Mouse (Mus musculus) heart, embryonic 16.5 days (tissue): ENCODE data around the gene Wnk4. TPM values are rescaled to one million over a fixed set of nuclear protein-coding genes. Genes with fewer than 3 reads are reported as not detected.
A peak's percentile ranks its signal among the peaks of the same experiment; 100 is the strongest.

ENCODE experiments used
- ATAC-seq: fragments of 200-750 bp; cut with Nextera tagmentation; replicated peaks from 2 replicates; pipeline ENCODE4 v1.8.0; 2017; ENCODE audit warnings: moderate number of reproducible peaks; ENCODE audit not compliant: insufficient read depth, low FRiP score; ENCODE audit errors: extremely low read depth
- H3K27ac ChIP-seq: fragments of 300-500 bp; sonication (generic); 2 replicates; pipeline ENCODE4 v1.5.1; 2014; ENCODE audit warnings: mild to moderate bottlenecking, low read length, control low read depth, moderate library complexity
- H3K27me3 ChIP-seq: fragments of 300-500 bp; sonication (generic); 2 replicates; pipeline ENCODE4 v1.6.1; 2014; ENCODE audit warnings: low read length, mixed read lengths; ENCODE audit not compliant: control insufficient read depth, insufficient read depth
- H3K36me3 ChIP-seq: fragments of 300-500 bp; sonication (generic); 2 replicates; pipeline ENCODE4 v1.6.1; 2014; ENCODE audit not compliant: control insufficient read depth, insufficient read depth
- H3K4me1 ChIP-seq: fragments of 300-500 bp; sonication (generic); 2 replicates; pipeline ENCODE4 v1.6.1; 2014; ENCODE audit warnings: low read length, mixed read lengths; ENCODE audit not compliant: control insufficient read depth, insufficient read depth
- H3K4me2 ChIP-seq: fragments of 300-500 bp; sonication (generic); 2 replicates; pipeline ENCODE4 v1.6.1; 2014; ENCODE audit warnings: low read depth, mild to moderate bottlenecking, control low read depth, low read length
- H3K4me3 ChIP-seq: fragments of 300-500 bp; sonication (generic); 2 replicates; pipeline ENCODE4 v1.5.1; 2014; ENCODE audit warnings: mild to moderate bottlenecking, control low read depth, low read length
- H3K9ac ChIP-seq: fragments of 300-500 bp; sonication (generic); 2 replicates; pipeline ENCODE4 v1.6.1; 2014; ENCODE audit warnings: low read length, control low read depth
- H3K9me3 ChIP-seq: fragments of 300-500 bp; sonication (generic); replicated peaks from 2 replicates; pipeline ENCODE4 v1.6.1; 2016; ENCODE audit warnings: low read length; ENCODE audit not compliant: control insufficient read depth
- WGBS: fragments of 180-500 bp; shearing (Covaris S2); extraction: QIAGEN DNeasy Blood & Tissue Kit; methylation state at CpG from one replicate; pipeline ENCODE4 v1.1.7; 2014; 5-methylcytosine and 5-hydroxymethylcytosine counted together
- polyA plus RNA-seq: library from polyadenylated mRNA; unstranded; fragments of >200 nt; fragmentation: Nextera tagmentation; extraction: Ambion mirVana; gene quantifications from 2 replicates; pipeline ENCODE4 v1.2.1, GENCODE M21; 2015

The Wnk4 gene
- polyA plus RNA-seq, 1 experiment from 2014 or later, result 7.3 TPM

- Histone ChIP-seq H3K4me2 (peak within 1 kb of the TSS; percentile 65), H3K9ac (peak within 1 kb of the TSS; percentile 89), H3K27ac (peak within 1 kb of the TSS; percentile 73), H3K27me3 (0 out of 2 replicates have a peak, but pooled peaks cover 3% of the 10 kb centered on the region), H3K9me3 (no peaks in the 10 kb centered on the region), H3K36me3 (no peaks in the 10 kb centered on the region), H3K4me3 (peak within 1 kb of the TSS; percentile 80), H3K4me1 (peaks cover 18% of the 10 kb centered on the region)
- 1% methylated on average over 56 of the region's 56 CpGs for WGBS
- ATAC-seq, result peak; percentile 93
Measured at GRCm38 (mm10) chr11:101226065-101226701, 34.2 kb upstream of the Wnk4 start, which contains the start of gene Ezh1. Gene Ezh1 (minus strand): TSS chr11:101226463.

GRCm38 (mm10) chr11:101229361-101229900 lies 30.9 kb upstream of the Wnk4 start:
- Histone ChIP-seq H3K4me1 (peaks cover 25% of the 10 kb centered on the region), H3K4me3 (no peak overlapping the region), H3K27ac (peak overlapping the region; percentile 92), H3K27me3 (0 out of 2 replicates have a peak, but pooled peaks cover 3% of the 10 kb centered on the region), H3K9me3 (no peaks in the 10 kb centered on the region), H3K36me3 (no peaks in the 10 kb centered on the region), H3K4me2 (no peak overlapping the region), H3K9ac (0 out of 2 replicates have a peak overlapping the region, but pooled peaks have one; percentile 1)
- 17% methylated on average over 8 of the region's 8 CpGs for WGBS
- ATAC-seq, result no peak

DNA sequence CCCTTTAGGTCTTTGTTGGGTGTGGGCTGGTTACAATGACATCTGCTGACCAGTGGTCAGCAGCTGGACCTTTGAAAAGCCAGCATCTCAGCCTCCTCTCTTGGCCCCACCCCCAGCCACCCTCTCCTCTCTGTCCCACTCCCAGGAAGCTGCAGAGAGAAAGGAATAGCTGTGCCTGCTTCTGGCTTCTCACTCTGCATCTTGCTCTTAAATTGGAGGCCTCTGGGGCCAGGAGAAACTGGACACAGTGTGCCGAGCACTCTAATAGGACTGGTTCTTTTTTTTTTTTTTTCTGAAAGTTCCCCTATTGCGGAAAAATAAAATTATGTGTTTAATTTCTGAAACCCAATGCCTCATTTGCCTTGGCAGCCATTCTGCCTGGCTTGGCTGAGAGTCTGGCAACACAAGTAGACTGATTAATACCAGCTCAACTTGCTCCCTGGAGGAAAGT lies 30.3 kb upstream of the Wnk4 start:
- no peaks in the 10 kb centered on the region for H3K36me3 ChIP-seq
- peaks cover 24% of the 10 kb centered on the region for H3K4me1 ChIP-seq
- no peak overlapping the region for H3K4me2 ChIP-seq
- 0 out of 2 replicates have a peak, but pooled peaks cover 3% of the 10 kb centered on the region for H3K27me3 ChIP-seq
- no peak overlapping the region for H3K9ac ChIP-seq
- peak overlapping the region; percentile 92 for H3K27ac ChIP-seq
- H3K9me3 ChIP-seq, result no peaks in the 10 kb centered on the region
- 38% methylated on average over 2 of the region's 2 CpGs for WGBS
- no peak for ATAC-seq
- H3K4me3 ChIP-seq, result no peak overlapping the region

GRCm38 (mm10) chr11:101230526-101230925 lies 29.8 kb upstream of the Wnk4 start:
- no peak for ATAC-seq
- Histone ChIP-seq H3K9me3 (no peaks in the 10 kb centered on the region), H3K4me2 (peak overlapping the region; percentile 59)

GRCm38 (mm10) chr11:101230991-101231871 lies 29.1 kb upstream of the Wnk4 start:
- Histone ChIP-seq H3K9ac (peak overlapping the region; percentile 58), H3K9me3 (no peaks in the 10 kb centered on the region), H3K4me3 (peak overlapping the region; percentile 31), H3K27me3 (0 out of 2 replicates have a peak, but pooled peaks cover 3% of the 10 kb centered on the region), H3K4me1 (peaks cover 20% of the 10 kb centered on the region), H3K36me3 (no peaks in the 10 kb centered on the region), H3K4me2 (peak overlapping the region; percentile 59), H3K27ac (peak overlapping the region; percentile 92)
- WGBS, result 11% methylated on average over 18 of the region's 18 CpGs
- 0 out of 2 replicates have a peak, but pooled peaks have one; percentile 24 for ATAC-seq

More at GRCm38 (mm10) chr11:101230526-101230925, 29.8 kb upstream of the Wnk4 start:
- Histone ChIP-seq H3K4me3 (no peak overlapping the region), H3K9ac (peak overlapping the region; percentile 58; the same call in 1 of the 2 replicates), H3K36me3 (no peaks in the 10 kb centered on the region), H3K27me3 (0 out of 2 replicates have a peak, but pooled peaks cover 3% of the 10 kb centered on the region), H3K27ac (peak overlapping the region; percentile 92), H3K4me1 (peaks cover 20% of the 10 kb centered on the region)
- WGBS, result 28% methylated on average over 5 of the region's 5 CpGs

DNA sequence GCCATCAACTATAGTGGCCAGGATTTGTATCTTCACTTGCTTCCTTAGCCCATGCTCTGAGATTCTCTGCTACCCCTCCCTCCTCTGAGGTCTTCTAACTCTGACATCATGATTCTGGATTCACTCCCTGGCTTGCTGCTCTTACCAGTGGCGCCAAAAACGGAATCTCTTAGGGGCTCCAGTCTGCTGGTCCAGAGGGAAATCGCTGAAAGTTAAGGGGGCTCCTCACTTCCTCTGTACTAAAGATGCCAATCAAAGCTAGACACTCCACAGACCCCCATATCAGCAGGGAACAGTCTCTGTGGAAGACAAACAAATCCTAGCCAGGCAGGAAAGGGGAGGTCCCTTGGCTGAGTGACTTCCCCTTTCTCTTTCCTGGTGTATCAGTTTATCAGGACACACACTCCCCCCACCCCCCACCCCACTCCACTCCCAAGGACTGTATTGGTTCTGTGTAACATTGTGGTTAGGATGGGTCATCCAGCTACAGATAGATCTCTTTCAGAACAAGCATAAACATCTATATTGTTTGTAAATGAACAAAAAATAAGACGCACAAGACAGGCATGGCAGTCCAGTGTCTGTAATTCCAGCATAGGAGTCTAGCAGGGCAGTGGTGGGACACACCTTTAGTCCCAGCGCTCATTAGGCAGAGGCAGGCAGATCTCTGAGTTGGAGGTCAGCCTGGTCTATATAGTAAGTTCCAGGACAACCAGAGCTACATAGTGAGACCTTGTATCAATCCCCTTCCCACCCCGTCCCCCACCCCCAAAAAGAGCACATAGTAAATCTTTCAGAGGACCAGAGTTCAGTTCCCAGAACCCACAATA lies 28.1 kb upstream of the Wnk4 start:
- Histone ChIP-seq H3K36me3 (no peaks in the 10 kb centered on the region), H3K4me3 (peak overlapping the region; percentile 31; the same call in 1 of the 2 replicates), H3K9ac (peak overlapping the region; percentile 58), H3K4me1 (peaks cover 20% of the 10 kb centered on the region), H3K27ac (peak overlapping the region; percentile 92), H3K27me3 (0 out of 2 replicates have a peak, but pooled peaks cover 3% of the 10 kb centered on the region), H3K4me2 (peak overlapping the region; percentile 59), H3K9me3 (no peaks in the 10 kb centered on the region)
- 39% methylated on average over 6 of the region's 6 CpGs for WGBS
- peak; percentile 84 for ATAC-seq

DNA sequence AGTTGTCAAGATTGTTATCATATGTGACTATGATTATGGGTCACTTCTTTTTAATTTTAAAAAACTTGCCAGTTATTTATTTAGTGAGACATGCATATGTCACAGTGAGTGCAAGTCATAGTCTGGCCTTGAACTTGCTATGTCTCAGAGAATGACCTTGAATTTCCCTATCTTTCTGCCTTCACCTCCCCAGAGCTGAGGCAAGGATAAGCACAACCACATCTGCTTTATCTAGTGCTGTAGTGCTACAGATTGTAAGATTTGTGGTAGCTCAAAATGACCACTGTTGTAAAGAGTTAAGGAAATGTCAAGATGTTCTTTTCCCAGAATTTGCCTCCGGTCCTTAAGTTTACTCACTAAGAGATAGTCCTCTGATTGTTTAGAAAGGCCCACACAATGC lies 27.1 kb upstream of the Wnk4 start:
- no peak overlapping the region for H3K4me2 ChIP-seq
- no peak overlapping the region for H3K9ac ChIP-seq
- peaks cover 20% of the 10 kb centered on the region for H3K4me1 ChIP-seq
- H3K27ac ChIP-seq, result no peak overlapping the region
- no peak for ATAC-seq
- H3K9me3 ChIP-seq, result no peaks in the 10 kb centered on the region
- 70% methylated on average over 1 of the region's 1 CpGs for WGBS
- 0 out of 2 replicates have a peak, but pooled peaks cover 3% of the 10 kb centered on the region for H3K27me3 ChIP-seq
- no peak overlapping the region for H3K4me3 ChIP-seq
- no peaks in the 10 kb centered on the region for H3K36me3 ChIP-seq

DNA sequence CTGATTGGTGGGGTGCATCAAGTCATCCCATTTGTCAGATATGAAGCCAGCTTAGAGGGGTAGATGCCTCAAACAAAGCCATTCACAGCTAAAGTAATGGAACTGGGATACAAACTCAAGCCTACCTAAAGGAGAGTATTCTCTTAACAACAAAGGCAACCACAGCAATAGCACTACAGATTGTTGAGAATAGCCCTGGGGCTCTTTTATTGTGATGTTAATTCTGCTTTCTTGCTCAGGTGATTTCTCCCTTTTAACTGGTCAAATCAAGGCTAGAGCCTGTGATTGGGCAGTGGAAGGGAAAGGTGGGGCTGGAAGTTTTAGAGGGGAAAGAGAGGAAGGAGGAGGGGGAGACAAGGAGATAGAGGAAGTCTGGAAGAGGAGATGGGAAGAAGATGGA lies 26.2 kb upstream of the Wnk4 start:
- Histone ChIP-seq H3K4me2 (no peak overlapping the region), H3K27ac (no peak overlapping the region), H3K4me1 (peaks cover 20% of the 10 kb centered on the region), H3K4me3 (no peak overlapping the region), H3K9me3 (no peaks in the 10 kb centered on the region), H3K27me3 (0 out of 2 replicates have a peak, but pooled peaks cover 2% of the 10 kb centered on the region), H3K9ac (no peak overlapping the region), H3K36me3 (no peaks in the 10 kb centered on the region)
- no peak for ATAC-seq
